Mouse (Mus musculus) erythroblast, embryonic 14.5 days (primary cell): Measurements from ENCODE around the gene Man1c1. TPM values are rescaled to one million over a fixed set of nuclear protein-coding genes. Genes with fewer than 3 reads are reported as not detected.
A peak's percentile ranks its signal among the peaks of the same experiment; 100 is the strongest.

ENCODE experiments used
- H3K27me3 ChIP-seq: 2 replicates; pipeline ENCODE4 v1.6.1; 2012; ENCODE audit warnings: inconsistent platforms; ENCODE audit not compliant: control insufficient read depth
- H3K36me3 ChIP-seq: 2 replicates; pipeline ENCODE4 v1.6.1; 2012; ENCODE audit warnings: mild to moderate bottlenecking, inconsistent platforms; ENCODE audit not compliant: control insufficient read depth
- H3K4me1 ChIP-seq: 2 replicates; pipeline ENCODE4 v1.6.1; 2012; ENCODE audit warnings: inconsistent platforms; ENCODE audit not compliant: control insufficient read depth
- H3K4me3 ChIP-seq: replicated peaks from 2 replicates; pipeline ENCODE3; 2012; ENCODE audit warnings: moderate library complexity, mild to moderate bottlenecking, inconsistent platforms
- H3K9me3 ChIP-seq: 2 replicates; pipeline ENCODE4 v1.6.1; 2012; ENCODE audit warnings: low read length, inconsistent platforms, mixed read lengths; ENCODE audit not compliant: control insufficient read depth
- GATA1 ChIP-seq: IDR thresholded peaks from 2 replicates; pipeline ENCODE4 v1.6.1; 2012; ENCODE audit warnings: low read length, inconsistent platforms, mixed read lengths
- TAL1 ChIP-seq: IDR thresholded peaks from 3 replicates; pipeline ENCODE4 v1.6.1; 2012; ENCODE audit warnings: low read length, inconsistent platforms, mixed read lengths
- polyA plus RNA-seq: library from polyadenylated mRNA; stranded (reverse); fragments of >175 nt; gene quantifications from 2 replicates; pipeline ENCODE4 v1.2.3, GENCODE M21; 2012

The Man1c1 gene
- polyA plus RNA-seq, 1 experiment = 0.07 TPM

DNA sequence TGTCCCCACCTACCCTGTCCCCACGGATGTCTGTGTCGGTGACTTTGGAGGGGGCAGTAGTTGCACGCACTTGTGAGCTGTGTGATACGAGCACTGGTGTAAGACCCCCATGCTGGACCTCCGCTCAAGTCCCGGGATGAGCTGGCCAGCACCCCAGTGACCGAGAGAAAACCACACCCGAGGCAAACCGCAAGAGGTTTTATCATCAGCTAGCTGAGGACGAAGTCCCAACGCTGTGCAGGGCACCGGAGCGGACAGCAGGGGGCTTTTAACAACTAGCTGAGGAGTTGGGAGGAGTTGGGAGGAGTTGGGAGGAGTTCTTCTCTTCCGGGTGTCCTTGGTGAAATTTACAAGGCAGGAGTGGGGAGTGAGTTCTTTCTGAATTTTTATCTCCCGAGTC lies 191.3 kb downstream of the Man1c1 start:
- Histone ChIP-seq H3K36me3 (peaks cover 35% of the 10 kb centered on the region), H3K27me3 (no peaks in the 10 kb centered on the region), H3K4me1 (peaks cover 61% of the 10 kb centered on the region), H3K4me3 (no peak overlapping the region), H3K9me3 (no peaks in the 10 kb centered on the region)
- TF ChIP-seq GATA1 (no peak), TAL1 (no peak)

- Histone ChIP-seq H3K9me3 (no peaks in the 10 kb centered on the region), H3K27me3 (no peaks in the 10 kb centered on the region), H3K4me3 (peak overlapping the region; percentile 83), H3K4me1 (peaks cover 63% of the 10 kb centered on the region), H3K36me3 (peaks cover 31% of the 10 kb centered on the region)
- TF ChIP-seq GATA1 (no peak), TAL1 (no peak)
Observed at GRCm38 (mm10) chr4:134511730-134512129, 192.4 kb downstream of the Man1c1 start.

Other genes with a start within 250 kb of the Man1c1 start
- gene Stmn1, start 236.0 kb downstream of the Man1c1 start, polyA plus RNA-seq = 45.6 and 68.9 TPM in 2 replicates
- 0.10 TPM in 1 of 2 replicates, not detected in the other for gene Paqr7, start 207.6 kb downstream of the Man1c1 start, polyA plus RNA-seq
- gene Aunip, start 193.3 kb downstream of the Man1c1 start, polyA plus RNA-seq = 0.18 and 0.29 TPM in 2 replicates
- gene Mtfr1l, start 168.9 kb downstream of the Man1c1 start, polyA plus RNA-seq = 2.5 and 3.9 TPM in 2 replicates
- gene Selenon, start 152.1 kb downstream of the Man1c1 start, polyA plus RNA-seq = 0.05 and 0.08 TPM in 2 replicates
- 3.0 and 3.8 TPM in 2 replicates for gene Ldlrap1, start 63.7 kb upstream of the Man1c1 start, polyA plus RNA-seq
- 1.4 and 1.5 TPM in 2 replicates for gene Maco1, start 149.1 kb upstream of the Man1c1 start, polyA plus RNA-seq
- gene Rhd, start 160.2 kb upstream of the Man1c1 start, polyA plus RNA-seq = 54.9 and 73.6 TPM in 2 replicates
- 1.0 and 1.2 TPM in 2 replicates for gene Tmem50a, start 210.7 kb upstream of the Man1c1 start, polyA plus RNA-seq
- 62.6 and 71.3 TPM in 2 replicates for gene Rsrp1, start 219.3 kb upstream of the Man1c1 start, polyA plus RNA-seq
- 10.1 and 17.9 TPM in 2 replicates for gene Syf2, start 226.6 kb upstream of the Man1c1 start, polyA plus RNA-seq